Mouse (Mus musculus) ES-Bruce4 (cell line): ENCODE results near the gene Bnip3. TPM values are rescaled to one million over a fixed set of nuclear protein-coding genes. Genes with fewer than 3 reads are reported as not detected.

ENCODE experiments used
- H3K27ac ChIP-seq: 2 replicates; pipeline ENCODE4 v1.5.1; 2012; ENCODE audit warnings: low read length, inconsistent platforms; ENCODE audit not compliant: insufficient read depth
- H3K27me3 ChIP-seq: 2 replicates; pipeline ENCODE4 v1.6.1; 2012; ENCODE audit warnings: mild to moderate bottlenecking, low read length, inconsistent platforms; ENCODE audit not compliant: control insufficient read depth, poor library complexity, insufficient read depth, severe bottlenecking
- H3K36me3 ChIP-seq: 2 replicates; pipeline ENCODE4 v1.6.1; 2012; ENCODE audit warnings: inconsistent platforms, mild to moderate bottlenecking, low read length, moderate library complexity; ENCODE audit not compliant: control insufficient read depth, poor library complexity, insufficient read depth, severe bottlenecking
- H3K4me1 ChIP-seq: one replicate; pipeline ENCODE4 v1.8.1; 2011; ENCODE audit warnings: low read length; ENCODE audit not compliant: control insufficient read depth, insufficient read depth
- H3K4me3 ChIP-seq: 2 replicates; pipeline ENCODE4 v1.5.1; 2011; ENCODE audit warnings: low read depth, mild to moderate bottlenecking, low read length
- H3K9ac ChIP-seq: 2 replicates; pipeline ENCODE4 v1.6.1; 2012; ENCODE audit warnings: low read depth, mild to moderate bottlenecking, inconsistent platforms; ENCODE audit not compliant: poor library complexity, severe bottlenecking
- H3K9me3 ChIP-seq: replicated peaks from 2 replicates; pipeline ENCODE4 v1.6.1; 2012; ENCODE audit warnings: mild to moderate bottlenecking, low read length, inconsistent platforms; ENCODE audit not compliant: control insufficient read depth, poor library complexity, insufficient read depth, severe bottlenecking
- CTCF ChIP-seq: IDR thresholded peaks from one replicate; pipeline ENCODE4 v1.8.1; 2011; ENCODE audit warnings: low read depth, low read length
- EP300 ChIP-seq: IDR thresholded peaks from 2 replicates; pipeline ENCODE4 v1.6.1; 2011; ENCODE audit warnings: low read depth, low read length; ENCODE audit not compliant: insufficient read depth
- POLR2A ChIP-seq: IDR thresholded peaks from one replicate; pipeline ENCODE4 v1.8.1; 2011; ENCODE audit warnings: low read length; ENCODE audit not compliant: insufficient read depth
- polyA plus RNA-seq: library from polyadenylated mRNA; stranded (reverse); fragments of >200 nt; gene quantifications from 2 replicates; pipeline ENCODE4 v1.2.4, GENCODE M21; 2011; ENCODE audit warnings: low read depth; ENCODE audit not compliant: missing spikeins, insufficient read depth, insufficient read length

The Bnip3 gene
- polyA plus RNA-seq, 1 experiment = 73.7 TPM

- H3K9ac ChIP-seq = peak overlapping the region; percentile 48; the same call in 1 of the 2 replicates
- H3K4me3 ChIP-seq = peak overlapping the region; percentile 38
- no peaks in the 10 kb centered on the region for H3K9me3 ChIP-seq
- no peak for TF ChIP-seq POLR2A
- peak; percentile 96 for TF ChIP-seq EP300
- H3K27ac ChIP-seq = peak overlapping the region; percentile 98
- peaks cover 21% of the 10 kb centered on the region for H3K36me3 ChIP-seq
- H3K4me1 ChIP-seq = peaks cover 2% of the 10 kb centered on the region
- no peaks in the 10 kb centered on the region for H3K27me3 ChIP-seq
Observed at GRCm38 (mm10) chr7:138850083-138850482, 59.2 kb downstream of the Bnip3 start.

DNA sequence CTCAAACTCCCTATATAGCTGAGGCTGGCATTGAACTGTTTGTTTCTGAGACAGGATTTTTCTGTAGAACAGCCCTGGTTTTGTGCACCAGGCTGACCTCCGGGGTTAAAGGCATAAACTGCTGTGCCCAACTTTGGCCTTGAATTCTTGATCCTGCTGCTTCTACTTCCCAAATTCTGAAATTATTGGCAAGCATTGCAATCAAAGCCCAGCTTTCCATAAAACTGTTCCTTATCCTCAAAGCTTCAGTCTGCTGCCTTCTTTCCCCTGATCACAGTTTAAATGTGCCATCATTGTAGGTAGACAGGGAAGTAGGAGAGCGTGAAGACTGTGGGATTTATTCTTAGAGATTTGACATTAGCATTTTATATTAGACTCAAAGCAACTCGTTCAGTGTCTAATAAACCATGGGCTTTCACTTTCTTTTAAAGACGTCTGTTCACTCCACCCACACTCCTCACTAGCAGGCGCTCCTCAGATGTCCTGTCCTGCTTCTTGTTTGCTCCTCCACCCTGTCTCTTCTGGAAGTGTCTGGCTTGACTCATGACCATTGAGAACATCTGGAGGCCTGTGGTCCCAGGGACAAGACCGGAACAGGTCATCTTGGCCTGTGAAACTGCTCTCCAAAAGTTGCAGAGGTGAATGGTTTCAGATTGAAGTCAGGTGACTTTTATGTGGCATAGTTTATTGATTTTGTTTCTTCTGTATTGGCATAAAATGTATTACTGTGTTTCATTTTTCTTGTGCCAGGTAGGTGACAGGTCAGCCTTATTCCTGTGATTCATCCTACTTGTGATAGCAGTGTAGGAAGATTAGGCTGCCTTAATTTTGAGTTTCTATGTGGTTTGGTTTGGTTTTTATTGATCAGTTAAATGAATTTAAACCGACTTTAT lies 61.0 kb downstream of the Bnip3 start:
- peak overlapping the region; percentile 99 for H3K9ac ChIP-seq
- peak overlapping the region; percentile 89 for H3K4me3 ChIP-seq
- H3K27ac ChIP-seq = peak overlapping the region; percentile 32
- H3K4me1 ChIP-seq = peaks cover 3% of the 10 kb centered on the region
- H3K27me3 ChIP-seq = no peaks in the 10 kb centered on the region
- TF ChIP-seq POLR2A (no peak), CTCF (no peak), EP300 (no peak)
- H3K9me3 ChIP-seq = no peaks in the 10 kb centered on the region
- peaks cover 17% of the 10 kb centered on the region for H3K36me3 ChIP-seq

DNA sequence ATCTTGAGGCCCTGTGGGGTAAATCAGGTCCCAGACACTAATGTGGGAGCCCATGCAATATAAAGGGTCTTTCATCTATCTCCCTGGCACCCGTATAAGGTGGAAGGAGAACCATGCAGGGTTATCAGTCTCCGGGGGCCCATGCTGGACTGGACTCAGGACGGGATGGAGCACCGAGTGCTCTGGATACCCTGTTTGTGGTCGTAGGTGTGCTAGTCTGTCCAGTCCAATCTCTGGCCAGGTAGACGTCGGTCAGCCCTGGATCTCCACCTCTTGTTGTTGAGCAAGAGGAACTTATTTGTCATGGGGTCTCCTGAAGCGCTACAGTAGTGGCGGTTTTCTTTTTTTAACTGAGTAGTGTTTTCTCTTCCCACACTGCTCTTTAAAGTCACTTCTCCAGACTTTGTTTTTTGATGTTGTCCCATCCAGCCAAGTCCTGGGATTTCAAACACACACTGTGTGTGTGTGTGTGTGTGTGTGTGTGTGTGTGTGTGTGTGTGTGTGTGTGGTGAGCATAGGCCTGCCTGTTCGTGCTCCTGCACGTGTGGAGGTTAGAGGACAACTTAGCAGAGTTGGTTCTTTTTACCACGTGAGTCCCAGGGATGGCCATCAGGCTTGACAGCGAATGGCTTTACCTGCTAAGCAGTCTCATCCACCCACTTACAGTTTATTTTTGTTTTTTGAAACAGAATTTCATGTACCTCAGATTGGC lies 61.8 kb downstream of the Bnip3 start:
- Histone ChIP-seq H3K36me3 (peaks cover 9% of the 10 kb centered on the region), H3K27ac (peak overlapping the region; percentile 32), H3K9ac (peak overlapping the region; percentile 99), H3K4me1 (peaks cover 3% of the 10 kb centered on the region), H3K9me3 (no peaks in the 10 kb centered on the region), H3K27me3 (no peaks in the 10 kb centered on the region), H3K4me3 (peak overlapping the region; percentile 89)
- no peak for TF ChIP-seq CTCF
- TF ChIP-seq EP300 = no peak
- TF ChIP-seq POLR2A = no peak

DNA sequence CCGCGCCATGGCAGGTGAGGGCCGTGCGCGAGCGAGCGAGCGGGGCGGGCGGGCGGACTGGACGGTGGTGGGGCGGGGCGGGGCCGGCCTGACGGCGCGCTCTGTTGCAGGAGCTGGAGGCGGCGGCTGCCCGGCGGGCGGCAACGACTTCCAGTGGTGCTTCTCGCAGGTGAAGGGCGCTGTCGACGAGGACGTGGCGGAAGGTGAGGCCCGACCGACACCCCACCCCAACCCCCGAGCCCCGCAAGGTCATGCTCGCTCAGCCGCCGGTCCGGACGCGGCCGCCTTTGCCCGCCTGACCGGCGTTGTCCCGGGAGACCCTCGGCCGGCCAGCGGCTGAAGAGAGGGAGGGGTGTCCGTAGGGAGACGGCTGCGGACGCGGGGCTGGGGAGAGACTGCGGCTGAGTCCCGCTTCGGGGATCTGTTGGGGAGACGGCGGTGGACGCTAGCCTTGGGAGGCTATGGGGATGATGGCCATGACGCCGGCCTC lies 62.8 kb downstream of the Bnip3 start:
- H3K4me1 ChIP-seq = peaks cover 2% of the 10 kb centered on the region
- H3K9ac ChIP-seq = peak overlapping the region; percentile 99

DNA sequence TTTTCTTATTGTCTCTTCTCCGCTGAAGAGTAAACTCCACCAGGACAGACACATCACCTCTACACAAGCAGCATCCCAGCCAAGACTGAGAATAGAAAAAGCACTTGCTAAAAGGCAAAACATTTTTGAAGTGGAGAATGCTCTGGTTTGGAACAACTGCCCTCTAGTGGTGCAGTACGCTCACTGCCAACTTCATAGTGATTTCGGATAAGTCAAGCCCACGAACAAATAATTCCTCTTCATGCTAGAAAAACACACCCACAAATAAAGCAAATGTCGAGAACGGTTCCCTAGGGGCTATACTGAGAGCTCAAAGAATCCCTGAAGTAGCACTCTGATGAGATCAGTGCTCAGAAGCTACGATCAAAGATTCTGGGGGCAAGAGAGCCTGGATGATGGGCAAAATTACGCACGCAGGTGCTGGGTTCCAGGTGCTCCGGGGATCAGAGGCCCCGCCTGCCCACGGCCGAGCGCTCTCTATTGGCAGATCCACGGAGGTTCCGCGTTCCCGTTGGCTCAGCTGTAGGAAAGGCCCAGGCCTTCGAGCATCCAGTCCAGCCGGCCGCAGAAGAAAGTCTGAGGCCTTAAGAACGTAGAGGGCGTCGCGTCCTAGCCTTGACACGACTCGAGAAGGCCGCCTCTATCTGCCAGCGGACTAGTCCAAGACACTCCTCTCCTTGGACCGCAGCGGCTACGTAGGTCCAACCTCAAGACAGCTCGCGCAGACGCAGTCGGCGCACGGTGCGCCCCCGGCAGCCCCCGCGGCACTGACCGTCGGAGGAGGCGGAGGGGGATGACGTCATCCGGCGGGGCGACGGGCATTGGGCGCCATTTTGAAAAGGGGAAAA lies 63.6 kb downstream of the Bnip3 start, which contains the start of the genes Ppp2r2d and Mapk1ip1:
Ppp2r2d (plus strand) TSS at position 536 of the 848 bp plus-strand sequence.
Mapk1ip1 (minus strand) TSS at position 730 of the 848 bp plus-strand sequence.
- Histone ChIP-seq H3K9me3 (no peaks in the 10 kb centered on the region), H3K27me3 (no peaks in the 10 kb centered on the region), H3K27ac (peak within 1 kb of the TSS; percentile 60), H3K36me3 (no peaks in the 10 kb centered on the region), H3K9ac (peak within 1 kb of the TSS; percentile 99), H3K4me3 (peak within 1 kb of the TSS; percentile 91), H3K4me1 (peaks cover 2% of the 10 kb centered on the region)
- TF ChIP-seq POLR2A (peak; percentile 87), CTCF (peak; percentile 21), EP300 (no peak)

More for the DNA sequence above, 62.8 kb downstream of the Bnip3 start:
- Histone ChIP-seq H3K9me3 (no peaks in the 10 kb centered on the region), H3K36me3 (peaks cover 3% of the 10 kb centered on the region; the same call in 1 of the 2 replicates), H3K27ac (peak overlapping the region; percentile 32; the same call in 1 of the 2 replicates), H3K27me3 (no peaks in the 10 kb centered on the region), H3K4me3 (peak overlapping the region; percentile 89)
- TF ChIP-seq POLR2A = no peak
- TF ChIP-seq EP300 = no peak
- no peak for TF ChIP-seq CTCF
